Mouse (Mus musculus) brain, embryonic 14.5 days (tissue): Measurements from ENCODE around the gene Pde8a.

ENCODE experiments used
- CTCF ChIP-seq: fragments of 200-500 bp; IDR thresholded peaks from 2 replicates; pipeline ENCODE4 v1.5.1; 2012; ENCODE audit warnings: inconsistent platforms, mild to moderate bottlenecking, moderate library complexity, borderline replicate concordance; ENCODE audit not compliant: insufficient read depth, insufficient read length; ENCODE audit errors: extremely low read depth
- POLR2A ChIP-seq: fragments of 200-500 bp; IDR thresholded peaks from 2 replicates; pipeline ENCODE4 v1.6.1; 2012; ENCODE audit warnings: mild to moderate bottlenecking, inconsistent platforms, borderline replicate concordance; ENCODE audit not compliant: poor library complexity, insufficient read depth, insufficient read length, severe bottlenecking; ENCODE audit errors: extremely low read depth

GRCm38 (mm10) chr7:81182492-81183175 is 30.8 kb upstream of the Pde8a start:
- TF ChIP-seq POLR2A (no peak), CTCF (no peak)
